Mouse (Mus musculus) stomach, postnatal 0 days (tissue): ENCODE measurements around the gene Slc4a5.

ENCODE experiments used
- CTCF ChIP-seq: IDR thresholded peaks from 2 replicates; pipeline ENCODE4 v1.5.1; 2016; ENCODE audit warnings: antibody characterized with exemption, low read depth, mild to moderate bottlenecking, moderate library complexity
- EP300 ChIP-seq: optimal IDR thresholded peaks from 2 replicates; pipeline ENCODE3; 2016; ENCODE audit warnings: antibody characterized with exemption

- TF ChIP-seq EP300 = no peak
- no peak for TF ChIP-seq CTCF
These were observed 129.2 kb downstream of the Slc4a5 start, which contains the start of gene Bola3 for GRCm38 (mm10) chr6:83348873-83349272.
